Mouse (Mus musculus) olfactory bulb, adult 2 months (tissue): ENCODE measurements around the gene Adamts17.

Experiments
- CTCF ChIP-seq: fragments of 200-500 bp; IDR thresholded peaks from 2 replicates; pipeline ENCODE4 v1.5.1; 2012; ENCODE audit warnings: low read depth, mild to moderate bottlenecking, low read length, moderate library complexity; ENCODE audit not compliant: insufficient read depth
- POLR2A ChIP-seq: fragments of 200-500 bp; IDR thresholded peaks from 2 replicates; pipeline ENCODE4 v1.6.1; 2012; ENCODE audit warnings: mild to moderate bottlenecking, low read depth, low read length, moderate library complexity; ENCODE audit not compliant: insufficient read depth

GRCm38 (mm10) chr7:66803798-66804197 is 35.7 kb upstream of the Adamts17 start:
- no peak for TF ChIP-seq CTCF
- TF ChIP-seq POLR2A: no peak
